Mouse (Mus musculus): Measurements from ENCODE around the gene Ppm1b.

DNA sequence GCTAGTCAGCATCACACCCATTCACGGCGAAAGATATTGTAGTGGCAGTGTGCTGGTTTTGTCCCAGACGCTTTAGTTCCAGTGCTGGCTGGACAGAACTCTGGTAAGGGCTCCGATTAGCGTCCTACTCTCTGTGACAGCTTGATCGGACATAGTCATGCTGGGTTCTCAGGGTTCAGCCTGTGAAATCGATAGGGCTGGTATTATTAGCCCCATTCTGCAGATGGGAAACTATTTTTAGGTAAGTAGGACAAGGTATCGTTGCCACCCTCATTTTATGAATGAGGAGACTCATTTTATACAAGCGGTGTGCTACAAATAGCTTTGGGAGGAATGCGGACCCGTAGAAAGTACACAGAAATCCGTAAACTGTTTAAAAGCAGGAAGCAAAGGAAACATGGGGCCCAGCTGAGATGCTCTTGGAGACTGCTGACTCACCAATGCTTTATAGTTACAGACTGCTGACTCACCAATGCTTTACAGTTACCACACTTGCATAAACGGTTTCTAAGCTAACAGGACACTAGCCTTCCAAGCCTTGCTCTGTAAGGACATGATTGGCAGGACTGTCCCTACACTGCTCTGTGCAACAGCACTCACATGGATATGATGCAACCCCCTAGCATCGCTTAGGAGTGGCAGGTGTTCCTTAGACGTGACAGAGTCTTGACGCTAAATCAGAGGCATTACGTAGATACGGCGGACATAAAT is 34.7 kb upstream of the Ppm1b start:
- no peak for TF ChIP-seq CTCF (IDR thresholded peaks at IDR 0.05; ENCODE audit: control insufficient read depth, insufficient read depth, low read length)
- no peak for TF ChIP-seq POLR2A (IDR thresholded peaks at IDR 0.05; ENCODE audit: borderline replicate concordance, control insufficient read depth, low read depth, low read length)
